Mouse (Mus musculus) kidney, postnatal 0 days (tissue): Measurements from ENCODE around the gene Fam32a. TPM values are rescaled to one million over a fixed set of nuclear protein-coding genes. Genes with fewer than 3 reads are reported as not detected.

Source experiments
- ATAC-seq: fragments of 200-750 bp; cut with Nextera tagmentation; replicated peaks from 2 replicates; pipeline ENCODE4 v1.8.0; 2017; ENCODE audit warnings: low read depth, moderate number of reproducible peaks, moderate TSS enrichment, moderate library complexity; ENCODE audit not compliant: low FRiP score
- DNase-seq: peaks from one replicate; pipeline ENCODE4 v3.0.0-alpha.2; 2016; ENCODE audit warnings: low spot score
- H3K27ac ChIP-seq: fragments of 300-500 bp; sonication (generic); 2 replicates; pipeline ENCODE4 v1.5.1; 2014; ENCODE audit warnings: mild to moderate bottlenecking
- H3K27me3 ChIP-seq: fragments of 300-500 bp; sonication (generic); 2 replicates; pipeline ENCODE4 v1.6.1; 2014; ENCODE audit warnings: low read length, mixed read lengths; ENCODE audit not compliant: insufficient read depth
- H3K36me3 ChIP-seq: fragments of 300-500 bp; sonication (generic); 2 replicates; pipeline ENCODE4 v1.6.1; 2014; ENCODE audit warnings: low read length, mixed read lengths; ENCODE audit not compliant: insufficient read depth
- H3K4me1 ChIP-seq: fragments of 300-500 bp; sonication (generic); replicated peaks from 2 replicates; pipeline ENCODE4 v1.6.1; 2014; ENCODE audit warnings: antibody characterized with exemption, low read length, mixed read lengths; ENCODE audit not compliant: insufficient read depth
- H3K4me2 ChIP-seq: fragments of 300-500 bp; sonication (generic); 2 replicates; pipeline ENCODE4 v1.6.1; 2014; ENCODE audit warnings: mild to moderate bottlenecking, low read length, moderate library complexity, mixed read lengths
- H3K4me3 ChIP-seq: fragments of 300-500 bp; sonication (generic); replicated peaks from 2 replicates; pipeline ENCODE4 v1.5.1; 2014; ENCODE audit warnings: low read depth, low read length
- H3K9ac ChIP-seq: fragments of 300-500 bp; sonication (generic); 2 replicates; pipeline ENCODE4 v1.6.1; 2014; ENCODE audit warnings: low read depth, low read length
- H3K9me3 ChIP-seq: fragments of 300-500 bp; sonication (generic); replicated peaks from 2 replicates; pipeline ENCODE4 v1.6.1; 2016; ENCODE audit warnings: low read length, inconsistent platforms, mixed read lengths
- CTCF ChIP-seq: IDR thresholded peaks from 2 replicates; pipeline ENCODE4 v1.5.1; 2016; ENCODE audit warnings: antibody characterized with exemption, low read depth, mild to moderate bottlenecking, moderate library complexity
- WGBS: fragments of 180-500 bp; shearing (Covaris S2); extraction: QIAGEN DNeasy Blood & Tissue Kit; methylation state at CpG from one replicate; pipeline ENCODE4 v1.1.7; 2014; 5-methylcytosine and 5-hydroxymethylcytosine counted together
- polyA plus RNA-seq: library from polyadenylated mRNA; unstranded; fragments of >200 nt; fragmentation: Nextera tagmentation; extraction: Ambion mirVana; gene quantifications from 2 replicates; pipeline ENCODE4 v1.2.1, GENCODE M21; 2015

Gene Fam32a
- polyA plus RNA-seq, 1 experiment from 2014 or later = 72.7 TPM

DNA sequence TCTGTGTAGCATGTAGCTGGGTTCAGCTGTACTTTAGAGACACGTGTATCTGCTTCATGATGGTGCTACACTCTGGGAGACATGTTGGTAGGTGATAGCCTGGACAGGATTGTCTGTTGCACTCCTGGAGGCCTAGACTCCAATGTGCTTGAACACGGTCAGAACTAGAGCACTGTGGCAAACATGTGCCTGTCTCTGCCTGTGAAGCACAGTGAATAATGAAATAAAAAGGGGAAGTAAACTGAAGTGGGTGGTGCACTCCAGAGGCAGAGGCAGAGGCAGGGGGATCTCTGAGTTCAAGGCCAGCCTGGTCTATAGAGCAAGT is 29.4 kb upstream of the Fam32a start:
- Histone ChIP-seq H3K27ac (no peak overlapping the region), H3K9me3 (no peaks in the 10 kb centered on the region), H3K4me1 (no peaks in the 10 kb centered on the region), H3K36me3 (no peaks in the 10 kb centered on the region), H3K4me3 (no peak overlapping the region), H3K27me3 (no peaks in the 10 kb centered on the region), H3K9ac (no peak overlapping the region), H3K4me2 (no peak overlapping the region)
- no peak for ATAC-seq
- 89% methylated on average over 2 of the region's 2 CpGs for WGBS
- no peak for DNase-seq
- no peak for TF ChIP-seq CTCF

DNA sequence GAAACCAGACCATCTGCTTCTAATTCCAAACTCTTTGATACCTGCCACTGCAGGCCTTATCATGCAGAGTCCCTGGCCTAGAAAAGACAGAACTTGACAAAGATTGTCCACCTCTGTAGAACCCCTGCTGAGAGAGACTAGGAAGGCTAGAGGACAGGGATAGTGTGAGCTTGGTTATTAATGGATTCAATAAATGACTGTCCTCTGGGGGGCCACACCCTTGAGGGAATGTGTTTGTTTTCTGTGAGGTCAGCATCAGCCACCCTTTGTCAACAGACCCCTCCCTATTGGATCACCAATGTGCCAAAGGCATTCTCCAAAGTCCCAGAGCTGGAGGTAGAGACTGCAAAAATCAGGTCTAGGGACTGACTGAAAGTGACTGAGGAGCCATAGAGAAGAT is 27.5 kb upstream of the Fam32a start:
- H3K27ac ChIP-seq = no peak overlapping the region
- no peaks in the 10 kb centered on the region for H3K36me3 ChIP-seq
- H3K9me3 ChIP-seq = no peaks in the 10 kb centered on the region
- no peak for DNase-seq
- H3K4me1 ChIP-seq = no peaks in the 10 kb centered on the region
- no peaks in the 10 kb centered on the region for H3K27me3 ChIP-seq
- ATAC-seq = no peak
- H3K4me3 ChIP-seq = no peak overlapping the region
- H3K4me2 ChIP-seq = no peak overlapping the region
- H3K9ac ChIP-seq = no peak overlapping the region
- no peak for TF ChIP-seq CTCF

DNA sequence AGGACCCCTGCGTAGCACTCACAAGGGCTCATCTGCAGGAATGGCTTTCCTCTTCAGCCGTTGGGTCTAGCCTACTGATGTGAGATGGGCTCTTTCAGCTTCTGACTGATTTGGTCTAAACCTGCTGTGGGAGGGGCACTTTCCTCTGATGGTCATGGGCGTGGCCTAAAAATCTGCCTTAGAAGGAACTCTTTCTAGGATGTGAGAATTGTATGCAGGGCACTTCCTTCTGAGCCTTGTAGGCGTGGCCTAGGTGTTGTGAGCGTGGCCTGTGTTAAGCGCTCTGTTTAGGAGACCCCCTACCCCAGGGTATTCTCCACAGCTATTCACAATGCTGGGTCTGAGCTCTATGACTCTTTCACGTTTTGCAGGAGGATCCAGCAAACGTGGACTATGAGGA is 21.5 kb upstream of the Fam32a start:
- WGBS = 65% methylated on average over 8 of the region's 8 CpGs
- peaks cover 1% of the 10 kb centered on the region; the same call in 1 of the 2 replicates for H3K9me3 ChIP-seq
- no peak for DNase-seq

DNA sequence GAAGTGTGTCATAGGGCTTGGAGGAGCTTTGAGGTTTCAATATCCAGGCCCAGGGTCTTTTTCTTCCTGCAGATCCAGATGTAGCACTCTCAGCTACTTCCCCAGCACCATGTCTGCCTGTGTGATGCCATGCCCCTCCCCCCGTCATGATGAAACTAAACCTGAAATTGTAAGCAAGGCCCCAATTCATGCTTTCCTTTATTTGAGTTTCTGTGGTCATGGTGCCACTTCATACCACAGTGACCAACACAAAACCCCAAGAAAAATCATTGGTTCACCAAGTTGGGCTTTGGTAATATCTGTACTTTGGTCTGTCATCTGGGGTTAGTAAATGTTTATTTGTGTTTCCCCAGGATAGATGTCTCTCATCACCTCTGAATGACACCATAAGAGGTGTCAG is 10.9 kb upstream of the Fam32a start:
- Histone ChIP-seq H3K9ac (no peak overlapping the region), H3K9me3 (no peaks in the 10 kb centered on the region), H3K4me2 (no peak overlapping the region), H3K36me3 (no peaks in the 10 kb centered on the region), H3K27me3 (no peaks in the 10 kb centered on the region), H3K4me1 (no peaks in the 10 kb centered on the region), H3K4me3 (no peak overlapping the region), H3K27ac (no peak overlapping the region)
- 57% methylated on average over 1 of the region's 1 CpGs for WGBS
- TF ChIP-seq CTCF = no peak
- ATAC-seq (no peak), DNase-seq (no peak)

More for the DNA sequence above, 21.5 kb upstream of the Fam32a start:
- Histone ChIP-seq H3K4me2 (no peak overlapping the region), H3K9ac (no peak overlapping the region), H3K36me3 (no peaks in the 10 kb centered on the region), H3K4me3 (no peak overlapping the region), H3K27ac (no peak overlapping the region), H3K27me3 (no peaks in the 10 kb centered on the region), H3K4me1 (no peaks in the 10 kb centered on the region)
- ATAC-seq = no peak
- no peak for TF ChIP-seq CTCF

DNA sequence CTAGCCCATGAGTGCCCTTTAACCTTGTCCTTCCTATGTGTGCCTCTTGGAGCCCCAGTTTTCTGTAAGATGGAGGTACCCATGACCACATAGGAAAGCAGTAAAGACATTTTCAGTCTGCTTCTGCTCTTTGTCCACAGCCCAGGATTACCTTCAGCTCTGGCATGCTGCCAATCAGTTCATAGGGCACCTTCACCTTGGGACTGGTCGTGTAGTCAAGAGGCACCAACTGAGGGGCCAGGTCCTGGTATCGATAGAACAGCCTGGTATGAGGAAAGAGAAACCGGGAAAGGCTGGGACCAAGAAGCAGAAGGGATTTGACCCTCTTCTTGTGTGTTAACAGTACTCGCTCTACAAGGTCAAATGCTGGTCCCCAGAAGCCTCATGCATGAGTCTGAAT is 9.3 kb upstream of the Fam32a start:
- Histone ChIP-seq H3K4me2 (no peak overlapping the region), H3K9me3 (no peaks in the 10 kb centered on the region), H3K27ac (no peak overlapping the region), H3K9ac (no peak overlapping the region), H3K36me3 (no peaks in the 10 kb centered on the region), H3K27me3 (no peaks in the 10 kb centered on the region), H3K4me1 (no peaks in the 10 kb centered on the region), H3K4me3 (no peak overlapping the region)
- TF ChIP-seq CTCF = no peak
- WGBS = 77% methylated on average over 4 of the region's 4 CpGs
- ATAC-seq = no peak
- no peak for DNase-seq

DNA sequence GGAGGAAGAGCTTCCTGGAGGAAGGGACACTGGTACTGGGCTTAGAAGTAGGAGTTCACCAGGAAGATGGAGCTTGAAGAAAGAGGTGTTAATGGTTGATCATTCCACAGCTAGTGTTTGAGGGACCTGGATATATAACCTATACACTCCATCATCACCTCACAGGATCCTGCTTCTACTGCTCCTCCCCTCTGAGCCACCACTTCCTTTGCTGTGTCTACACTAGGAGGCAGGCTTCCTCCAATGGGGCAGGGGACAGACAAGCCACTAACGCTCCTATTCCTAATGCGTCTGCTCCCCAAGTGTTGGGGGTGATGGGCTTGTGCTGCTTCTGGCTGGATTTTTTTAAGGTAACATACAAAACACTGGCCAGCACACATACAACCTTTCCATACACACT is 8.8 kb upstream of the Fam32a start:
- H3K27ac ChIP-seq = no peak overlapping the region
- DNase-seq = no peak
- H3K27me3 ChIP-seq = no peaks in the 10 kb centered on the region
- 72% methylated on average over 2 of the region's 2 CpGs for WGBS
- no peak overlapping the region for H3K4me2 ChIP-seq
- no peaks in the 10 kb centered on the region for H3K4me1 ChIP-seq
- no peak overlapping the region for H3K4me3 ChIP-seq
- H3K9ac ChIP-seq = no peak overlapping the region
- H3K9me3 ChIP-seq = no peaks in the 10 kb centered on the region
- no peaks in the 10 kb centered on the region for H3K36me3 ChIP-seq
- TF ChIP-seq CTCF = no peak
- ATAC-seq = no peak

DNA sequence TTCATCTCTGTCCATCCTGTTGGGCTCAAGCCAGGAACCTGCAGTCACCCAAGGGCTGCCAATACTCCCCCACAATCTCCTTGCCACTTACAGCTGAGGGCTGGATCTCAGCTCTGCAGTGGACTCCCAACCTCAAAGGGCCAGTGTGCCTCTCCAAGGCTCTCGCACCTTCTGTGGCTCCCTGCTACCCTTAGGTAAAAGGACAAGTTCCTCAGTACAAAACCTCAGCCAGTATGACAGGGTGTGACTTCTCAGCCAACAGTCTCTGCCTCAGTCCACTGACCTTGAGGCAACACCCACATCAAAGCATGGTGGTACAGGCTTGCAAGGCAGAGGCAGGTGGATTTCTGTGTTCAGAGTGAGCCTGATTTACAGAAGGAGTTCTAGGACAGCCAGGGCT is 7.7 kb upstream of the Fam32a start:
- no peak overlapping the region for H3K4me3 ChIP-seq
- no peaks in the 10 kb centered on the region for H3K9me3 ChIP-seq
- DNase-seq = no peak
- no peaks in the 10 kb centered on the region for H3K36me3 ChIP-seq
- no peaks in the 10 kb centered on the region for H3K4me1 ChIP-seq
- TF ChIP-seq CTCF = no peak
- no peak overlapping the region for H3K27ac ChIP-seq
- WGBS = 88% methylated on average over 1 of the region's 1 CpGs
- H3K27me3 ChIP-seq = no peaks in the 10 kb centered on the region
- H3K4me2 ChIP-seq = no peak overlapping the region
- no peak for ATAC-seq
- H3K9ac ChIP-seq = no peak overlapping the region
